Mouse (Mus musculus) embryonic fibroblast, embryonic 13.5 days (primary cell): Measurements from ENCODE around the gene 9230112D13Rik.

Source experiments
- CTCF ChIP-seq: IDR thresholded peaks from 2 replicates; pipeline ENCODE4 v1.5.1; 2011; ENCODE audit warnings: mild to moderate bottlenecking, control low read depth, low read length, moderate library complexity, borderline replicate concordance; ENCODE audit not compliant: insufficient read depth
- POLR2A ChIP-seq: IDR thresholded peaks from 2 replicates; pipeline ENCODE4 v1.6.1; 2011; ENCODE audit warnings: low read depth, mild to moderate bottlenecking, control low read depth, low read length, moderate library complexity

DNA sequence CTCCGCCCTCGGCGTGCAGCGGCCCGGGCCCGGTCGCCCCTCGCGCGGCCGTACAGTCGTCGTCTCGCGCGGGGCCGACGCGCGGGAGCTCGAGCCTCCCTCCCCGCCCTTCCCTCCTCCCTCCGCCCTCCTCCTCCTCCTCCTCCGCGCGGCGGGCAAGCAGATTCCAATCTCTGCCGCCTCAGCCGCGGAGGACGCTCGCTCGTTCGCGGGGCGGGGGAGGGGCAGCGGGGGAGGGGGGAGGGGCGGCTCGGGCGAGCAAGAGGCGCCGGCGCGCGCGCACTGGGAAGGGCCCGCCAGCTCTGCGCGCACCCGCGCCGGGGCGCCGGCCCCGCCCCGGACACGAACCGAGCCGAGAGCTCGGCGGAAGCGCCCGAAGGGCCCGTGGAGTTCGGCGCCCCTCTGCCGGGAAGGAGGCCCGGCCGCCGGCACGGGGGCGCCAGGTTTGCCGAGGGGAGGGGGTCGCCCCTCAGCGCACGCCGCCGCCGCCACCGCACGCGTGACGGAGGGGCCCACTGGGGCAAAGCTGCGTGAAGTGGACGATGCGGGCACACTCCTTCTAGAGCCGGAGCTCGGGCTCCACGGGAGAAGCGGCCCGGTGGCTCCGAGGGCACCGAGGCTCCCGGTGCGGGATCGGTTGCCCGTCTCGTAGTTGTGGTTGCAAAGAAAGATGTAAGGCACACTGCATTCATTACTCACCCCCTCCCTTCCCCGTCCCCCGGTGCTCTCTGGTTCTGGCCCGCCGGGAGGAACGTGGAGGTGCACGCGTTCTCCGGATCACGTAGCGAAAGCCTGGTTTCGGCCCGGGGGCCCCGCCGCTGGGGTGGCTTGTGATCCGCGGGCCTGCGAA is 19.9 kb downstream of the 9230112D13Rik start:
- TF ChIP-seq CTCF (no peak), POLR2A (peak; percentile 29)
